Mouse (Mus musculus): ENCODE results near the gene Mthfs. TPM values are rescaled to one million over a fixed set of nuclear protein-coding genes. Genes with fewer than 3 reads are reported as not detected.
"Not testable (repeated sequence)": the region's sequence is repeated elsewhere in the genome, so short reads cannot be mapped to it uniquely, and the experiment has no call there.

Mthfs gene
- polyA plus RNA-seq, 1 experiment from 2014 or later = 16.8 TPM

DNA sequence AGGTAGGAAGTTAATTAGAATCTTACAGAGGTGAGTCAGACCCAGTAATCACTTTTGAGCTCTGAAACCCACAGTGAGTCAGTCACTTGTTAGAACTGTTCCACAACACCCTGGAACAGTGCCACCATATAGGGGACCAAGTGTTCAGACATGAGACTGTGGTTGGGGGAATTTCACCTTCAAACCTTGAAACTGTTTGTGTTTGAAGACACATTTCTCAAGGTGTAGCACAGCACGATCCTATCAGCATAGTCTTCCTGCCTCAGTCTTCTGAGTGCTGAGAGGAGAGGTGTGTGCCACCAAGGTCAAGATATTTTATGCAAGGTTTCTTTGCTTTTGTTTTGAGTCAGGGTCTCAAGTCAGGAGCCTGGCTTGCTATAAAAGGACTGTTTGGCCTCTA is 1.5 kb upstream of the Mthfs start:
- H3K27me3 ChIP-seq (ENCODE audit: control insufficient read depth, insufficient read depth, low read length); H3K4me2 ChIP-seq (replicated peaks); H3K36me3 ChIP-seq (replicated peaks; ENCODE audit: control insufficient read depth, insufficient read depth); H3K9me3 ChIP-seq (ENCODE audit: control insufficient read depth, low read length); H3K27ac ChIP-seq; ATAC-seq (ENCODE audit: low FRiP score); H3K9ac ChIP-seq; H3K4me3 ChIP-seq (replicated peaks; ENCODE audit: low read length); DNase-seq (ENCODE audit: low spot score); H3K4me1 ChIP-seq (replicated peaks; ENCODE audit: control insufficient read depth, insufficient read depth, low read length): not testable (repeated sequence)
- 87% methylated on average over 1 of the region's 1 CpGs for WGBS

DNA sequence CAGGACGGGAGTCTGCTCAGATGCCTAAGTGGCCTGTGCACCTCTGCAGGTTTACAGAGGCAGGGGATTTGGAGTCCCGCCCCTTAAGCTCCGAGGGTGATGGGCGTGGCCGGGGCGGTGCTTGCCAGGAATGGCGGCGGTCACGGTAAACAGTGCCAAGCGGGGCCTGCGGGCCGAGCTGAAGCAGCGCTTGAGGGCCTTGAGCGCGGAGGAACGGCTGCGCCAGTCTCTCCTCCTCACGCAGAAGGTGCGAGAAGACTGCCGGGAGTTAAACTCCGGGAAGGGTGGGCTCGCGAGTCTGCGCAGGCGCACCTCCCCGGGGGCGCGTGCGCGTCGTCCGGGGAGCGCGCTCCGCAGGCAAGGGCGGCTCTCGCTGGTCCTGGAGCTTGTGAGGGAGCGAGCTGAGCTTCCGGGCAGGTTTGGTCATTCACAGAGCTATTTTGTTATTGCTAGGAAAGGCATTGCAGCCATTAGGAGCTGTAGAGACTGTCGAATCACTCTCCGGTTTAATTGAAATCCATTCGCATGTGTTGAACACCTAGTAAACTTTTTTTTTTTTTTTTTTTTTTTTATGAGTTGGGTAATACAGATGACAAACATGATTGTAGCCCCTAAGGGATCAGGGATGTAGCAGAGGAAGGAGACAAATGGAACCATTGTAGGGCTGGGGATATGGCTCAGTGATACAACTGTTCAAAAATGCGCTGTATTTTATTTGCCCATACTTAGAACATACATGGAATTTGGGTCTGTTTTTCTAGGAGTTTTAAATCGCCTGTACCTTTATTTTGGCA is 786 bp downstream of the Mthfs start:
- ATAC-seq (ENCODE audit: low FRiP score) (peak; percentile 95), DNase-seq (ENCODE audit: low spot score) (peak; percentile 32)
- H3K4me1 ChIP-seq (replicated peaks; ENCODE audit: control insufficient read depth, insufficient read depth, low read length); H3K36me3 ChIP-seq (replicated peaks; ENCODE audit: control insufficient read depth, insufficient read depth); H3K9me3 ChIP-seq (ENCODE audit: control insufficient read depth, low read length); H3K27me3 ChIP-seq (ENCODE audit: control insufficient read depth, insufficient read depth, low read length): not testable (repeated sequence)
- Histone ChIP-seq H3K4me2 (replicated peaks) (peak overlapping the region; percentile 52), H3K27ac (peak overlapping the region; percentile 64; the same call in 1 of the 2 replicates), H3K4me3 (replicated peaks; ENCODE audit: low read length) (peak overlapping the region; percentile 27), H3K9ac (0 out of 2 replicates have a peak overlapping the region, but pooled peaks have one; percentile 11)
- 7% methylated on average over 15 of the region's 44 CpGs for WGBS

DNA sequence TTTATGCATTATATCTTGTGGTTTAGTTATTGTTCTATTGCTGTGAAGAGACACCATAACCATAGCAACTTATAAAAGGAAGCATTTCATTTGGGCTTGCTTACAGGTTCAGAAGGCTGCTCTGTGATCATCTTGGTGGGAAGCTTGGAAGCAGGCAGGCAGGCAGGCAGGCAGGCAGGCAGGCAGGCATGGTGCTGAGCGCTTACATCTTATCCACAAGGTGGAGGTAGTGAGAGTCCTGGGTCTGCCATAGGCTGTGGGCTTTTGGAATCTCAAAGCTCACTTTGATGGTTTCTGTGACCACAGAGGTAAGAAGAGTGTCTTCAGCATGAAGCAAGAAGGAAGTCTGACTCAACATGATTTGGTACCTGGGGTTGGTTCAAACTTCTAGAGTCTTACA is 2.0 kb downstream of the Mthfs start:
- not testable (repeated sequence) for H3K4me2 ChIP-seq (replicated peaks); H3K4me1 ChIP-seq (replicated peaks; ENCODE audit: control insufficient read depth, insufficient read depth, low read length); H3K9ac ChIP-seq; H3K4me3 ChIP-seq (replicated peaks; ENCODE audit: low read length); H3K27me3 ChIP-seq (ENCODE audit: control insufficient read depth, insufficient read depth, low read length); H3K36me3 ChIP-seq (replicated peaks; ENCODE audit: control insufficient read depth, insufficient read depth); DNase-seq (ENCODE audit: low spot score); H3K9me3 ChIP-seq (ENCODE audit: control insufficient read depth, low read length); H3K27ac ChIP-seq; ATAC-seq (ENCODE audit: low FRiP score)
- WGBS = 48% methylated on average over 1 of the region's 1 CpGs

DNA sequence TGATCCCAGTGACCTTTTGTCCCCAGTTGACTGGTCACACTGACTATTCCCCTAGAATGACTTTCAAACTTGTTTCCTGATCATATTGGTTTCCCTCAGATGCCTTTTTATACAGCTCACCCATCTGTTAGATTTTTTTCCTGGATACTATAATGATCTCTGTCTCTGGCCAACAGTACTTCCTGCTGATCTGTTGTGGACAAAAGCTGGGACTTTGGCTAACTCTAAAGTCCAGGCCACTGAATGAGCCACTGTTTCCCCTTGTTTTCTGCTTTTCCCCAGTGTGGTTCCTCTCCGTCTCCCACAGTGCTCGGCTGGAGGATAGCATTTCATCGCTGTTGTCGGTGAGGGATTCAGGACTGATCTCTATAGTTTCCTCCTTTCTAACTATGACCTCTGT is 7.7 kb downstream of the Mthfs start:
- not testable (repeated sequence) for H3K9ac ChIP-seq; H3K27me3 ChIP-seq (ENCODE audit: control insufficient read depth, insufficient read depth, low read length); ATAC-seq (ENCODE audit: low FRiP score); H3K36me3 ChIP-seq (replicated peaks; ENCODE audit: control insufficient read depth, insufficient read depth); H3K4me2 ChIP-seq (replicated peaks); H3K4me3 ChIP-seq (replicated peaks; ENCODE audit: low read length); H3K4me1 ChIP-seq (replicated peaks; ENCODE audit: control insufficient read depth, insufficient read depth, low read length); DNase-seq (ENCODE audit: low spot score); H3K27ac ChIP-seq; H3K9me3 ChIP-seq (ENCODE audit: control insufficient read depth, low read length)
- 89% methylated on average over 4 of the region's 4 CpGs for WGBS

DNA sequence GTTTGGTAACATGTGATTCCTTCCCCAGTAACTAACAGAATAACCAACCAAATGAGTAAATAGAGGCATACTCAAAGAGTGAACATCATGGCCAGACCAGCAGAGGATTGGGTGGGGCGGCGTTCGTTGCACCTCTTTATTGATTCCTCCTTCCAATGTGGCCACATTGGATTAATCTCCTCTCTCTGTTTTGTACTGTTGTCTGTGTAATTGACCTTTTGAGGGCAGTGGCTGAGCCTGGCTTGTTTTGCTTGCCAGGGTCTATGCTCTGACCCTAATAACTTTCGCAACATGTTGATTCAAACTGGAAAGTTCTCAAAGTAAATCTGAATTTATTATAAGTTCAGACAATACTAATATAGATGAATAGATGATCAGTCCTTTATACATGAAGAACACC is 9.2 kb downstream of the Mthfs start:
- not testable (repeated sequence) for H3K27ac ChIP-seq, H3K9ac ChIP-seq
- WGBS = 93% methylated on average over 3 of the region's 4 CpGs

DNA sequence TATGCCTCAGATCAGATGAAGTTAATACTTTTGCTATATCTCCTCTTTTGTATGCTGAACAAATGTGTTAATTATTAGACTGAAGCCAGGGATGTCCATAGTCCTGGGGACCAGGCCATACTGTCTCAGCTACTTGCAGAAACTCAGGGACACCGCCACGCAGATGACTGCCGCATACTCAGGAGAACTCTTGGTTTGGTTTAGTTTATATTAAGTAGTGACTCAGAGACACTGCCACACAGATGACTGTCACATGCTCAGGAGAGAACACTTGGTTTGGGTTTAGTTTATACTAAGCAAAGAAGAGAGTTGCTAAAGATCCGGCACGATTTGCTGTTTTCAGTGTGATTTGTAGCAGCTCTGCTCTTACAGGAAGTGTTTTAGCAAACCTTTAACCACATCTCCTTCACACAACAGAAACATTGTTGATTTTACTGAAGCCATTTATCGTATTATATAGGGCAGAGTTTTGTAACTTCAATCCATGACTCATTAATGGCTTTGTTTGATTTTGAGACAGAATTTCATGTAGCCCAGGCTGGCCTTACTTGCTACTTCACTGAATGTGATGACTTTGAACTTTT is 10.3 kb downstream of the Mthfs start:
- H3K27ac ChIP-seq; ATAC-seq (ENCODE audit: low FRiP score); H3K9me3 ChIP-seq (ENCODE audit: control insufficient read depth, low read length); H3K36me3 ChIP-seq (replicated peaks; ENCODE audit: control insufficient read depth, insufficient read depth); H3K9ac ChIP-seq; H3K4me1 ChIP-seq (replicated peaks; ENCODE audit: control insufficient read depth, insufficient read depth, low read length); H3K27me3 ChIP-seq (ENCODE audit: control insufficient read depth, insufficient read depth, low read length); H3K4me3 ChIP-seq (replicated peaks; ENCODE audit: low read length); DNase-seq (ENCODE audit: low spot score); H3K4me2 ChIP-seq (replicated peaks): not testable (repeated sequence)
- 94% methylated on average over 6 of the region's 6 CpGs for WGBS

More for the DNA sequence above, 9.2 kb downstream of the Mthfs start:
- H3K4me1 ChIP-seq (replicated peaks; ENCODE audit: control insufficient read depth, insufficient read depth, low read length); H3K36me3 ChIP-seq (replicated peaks; ENCODE audit: control insufficient read depth, insufficient read depth); DNase-seq (ENCODE audit: low spot score); ATAC-seq (ENCODE audit: low FRiP score); H3K4me2 ChIP-seq (replicated peaks); H3K27me3 ChIP-seq (ENCODE audit: control insufficient read depth, insufficient read depth, low read length); H3K4me3 ChIP-seq (replicated peaks; ENCODE audit: low read length); H3K9me3 ChIP-seq (ENCODE audit: control insufficient read depth, low read length): not testable (repeated sequence)

DNA sequence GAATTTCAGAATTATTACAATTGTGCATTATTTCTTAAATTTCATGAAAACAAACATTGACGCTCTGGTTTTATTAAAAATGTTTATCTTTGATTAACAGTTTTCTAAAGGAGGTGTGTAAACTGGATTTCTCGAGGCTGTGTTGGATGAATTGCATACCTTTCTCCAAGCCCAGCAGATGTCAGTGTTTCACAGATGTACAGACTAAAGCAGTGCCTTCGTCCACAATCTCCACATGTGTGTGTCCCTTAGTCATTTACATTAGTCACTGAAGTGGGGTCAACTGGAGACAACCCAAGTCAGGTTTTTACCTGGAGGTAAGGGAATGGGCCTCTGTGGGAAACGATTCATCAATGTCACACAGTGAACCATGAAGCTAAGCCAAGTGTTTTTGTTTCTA is 15.6 kb downstream of the Mthfs start:
- Histone ChIP-seq H3K9ac (no peak overlapping the region), H3K36me3 (replicated peaks; ENCODE audit: control insufficient read depth, insufficient read depth) (no peaks in the 10 kb centered on the region), H3K4me2 (replicated peaks) (no peak overlapping the region), H3K27ac (no peak overlapping the region), H3K4me1 (replicated peaks; ENCODE audit: control insufficient read depth, insufficient read depth, low read length) (no peaks in the 10 kb centered on the region), H3K4me3 (replicated peaks; ENCODE audit: low read length) (no peak overlapping the region), H3K27me3 (ENCODE audit: control insufficient read depth, insufficient read depth, low read length) (no peaks in the 10 kb centered on the region), H3K9me3 (ENCODE audit: control insufficient read depth, low read length) (no peaks in the 10 kb centered on the region)
- ATAC-seq (ENCODE audit: low FRiP score) (peak; percentile 79; the same call in 1 of the 2 replicates), DNase-seq (ENCODE audit: low spot score) (peak; percentile 70)
- 60% methylated on average over 4 of the region's 4 CpGs for WGBS

DNA sequence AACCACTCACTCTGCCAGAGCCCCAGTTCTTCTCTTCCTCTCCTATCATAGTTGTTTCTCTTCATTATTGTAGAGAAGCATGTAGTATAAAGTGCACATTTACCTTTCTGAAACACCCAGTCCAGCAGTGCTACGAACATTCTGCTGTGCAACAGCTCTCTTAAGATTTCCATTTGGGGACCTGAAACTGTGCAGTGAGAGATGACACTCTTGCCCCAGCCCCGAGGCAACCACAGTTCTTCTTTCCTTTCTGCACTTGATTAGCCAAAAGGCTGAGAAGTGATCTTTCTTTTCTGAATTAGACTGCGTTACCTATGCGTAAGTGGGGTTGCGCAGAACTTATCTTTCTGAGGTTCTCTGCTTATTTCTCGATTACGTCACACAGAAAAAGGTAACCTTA is 17.6 kb downstream of the Mthfs start:
- H3K4me1 ChIP-seq (replicated peaks; ENCODE audit: control insufficient read depth, insufficient read depth, low read length) = no peaks in the 10 kb centered on the region
- WGBS = 92% methylated on average over 7 of the region's 7 CpGs
- ATAC-seq (ENCODE audit: low FRiP score) = no peak

DNA sequence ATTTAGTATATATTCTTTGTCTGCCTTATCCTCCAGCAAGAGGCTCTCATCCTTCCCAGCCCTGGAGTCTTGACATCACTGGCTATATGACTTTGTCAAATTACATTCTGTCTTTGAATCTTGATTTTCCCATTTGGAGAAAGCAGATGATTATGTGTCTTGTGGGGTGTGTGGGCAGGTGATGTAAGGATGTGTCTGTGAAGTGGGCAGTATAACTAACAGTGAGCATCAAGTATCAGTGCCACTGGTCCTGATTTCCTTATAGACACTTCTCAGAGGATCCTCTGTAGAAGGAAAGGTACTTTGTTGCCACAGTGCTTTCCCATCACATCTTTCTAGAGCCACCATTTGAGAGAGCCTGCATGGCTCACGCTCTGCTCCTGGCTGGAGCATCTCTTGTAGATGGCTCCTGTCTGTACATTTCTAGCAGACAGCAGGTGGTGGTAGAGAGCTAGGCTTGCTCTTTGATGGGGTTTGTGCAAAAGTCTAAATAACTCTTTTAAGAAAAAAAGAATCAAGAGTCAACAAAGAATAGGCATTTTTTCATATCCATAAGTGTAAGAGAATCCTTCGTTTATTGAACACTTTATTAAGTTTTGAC is 20.5 kb downstream of the Mthfs start:
- not testable (repeated sequence) for H3K4me2 ChIP-seq (replicated peaks); H3K9me3 ChIP-seq (ENCODE audit: control insufficient read depth, low read length); H3K36me3 ChIP-seq (replicated peaks; ENCODE audit: control insufficient read depth, insufficient read depth); H3K4me1 ChIP-seq (replicated peaks; ENCODE audit: control insufficient read depth, insufficient read depth, low read length); DNase-seq (ENCODE audit: low spot score); H3K27ac ChIP-seq; H3K27me3 ChIP-seq (ENCODE audit: control insufficient read depth, insufficient read depth, low read length); H3K4me3 ChIP-seq (replicated peaks; ENCODE audit: low read length); H3K9ac ChIP-seq
- peak; percentile 72; the same call in 1 of the 2 replicates for ATAC-seq (ENCODE audit: low FRiP score)
- 70% methylated on average over 1 of the region's 2 CpGs for WGBS

More for the DNA sequence above, 17.6 kb downstream of the Mthfs start:
- no peak overlapping the region for H3K4me2 ChIP-seq (replicated peaks)
- no peaks in the 10 kb centered on the region for H3K9me3 ChIP-seq (ENCODE audit: control insufficient read depth, low read length)
- no peaks in the 10 kb centered on the region for H3K27me3 ChIP-seq (ENCODE audit: control insufficient read depth, insufficient read depth, low read length)
- no peak overlapping the region for H3K9ac ChIP-seq
- H3K36me3 ChIP-seq (replicated peaks; ENCODE audit: control insufficient read depth, insufficient read depth) = no peaks in the 10 kb centered on the region
- no peak overlapping the region for H3K27ac ChIP-seq
- no peak for DNase-seq (ENCODE audit: low spot score)
- H3K4me3 ChIP-seq (replicated peaks; ENCODE audit: low read length) = no peak overlapping the region

Data from hindbrain, embryonic 14.5 days (tissue).